Mouse (Mus musculus): ENCODE data around the gene Nanos3. TPM values are rescaled to one million over a fixed set of nuclear protein-coding genes. Genes with fewer than 3 reads are reported as not detected.

Gene Nanos3
- total and polyA plus RNA-seq, 2 experiments: not detected

- no peak overlapping the region for H3K27ac ChIP-seq (replicated peaks; ENCODE audit: insufficient read depth, low read depth, low read length)
- no peaks in the 10 kb centered on the region for H3K36me3 ChIP-seq (ENCODE audit: control insufficient read depth, insufficient read depth, low read length)
- peaks cover 11% of the 10 kb centered on the region; the same call in 1 of the 2 replicates for H3K27me3 ChIP-seq (ENCODE audit: control insufficient read depth, insufficient read depth, low read length)
- 34% methylated on average over 21 of the region's 21 CpGs for WGBS
- H3K4me3 ChIP-seq (ENCODE audit: insufficient read depth, low read depth, low read length): peak overlapping the region; percentile 47; the same call in 1 of the 2 replicates
- H3K4me1 ChIP-seq (ENCODE audit: control insufficient read depth, insufficient read depth, low read length): no peaks in the 10 kb centered on the region
- TF ChIP-seq POLR2A (IDR thresholded peaks at IDR 0.05; ENCODE audit: extremely low read depth, insufficient read depth, low read length) (no peak), CTCF (IDR thresholded peaks at IDR 0.05; ENCODE audit: low read depth, low read length) (no peak)
- peak overlapping the region; percentile 66 for H3K9ac ChIP-seq (ENCODE audit: low read depth, low read length)
- H3K79me2 ChIP-seq (ENCODE audit: control insufficient read depth, insufficient read depth, low read length): no peaks in the 10 kb centered on the region
- no peak for DNase-seq (ENCODE audit: extremely low read depth, low read depth, low spot score)
Measured at GRCm38 (mm10) chr8:84184085-84185043, 653 bp downstream of the Nanos3 start.

DNA sequence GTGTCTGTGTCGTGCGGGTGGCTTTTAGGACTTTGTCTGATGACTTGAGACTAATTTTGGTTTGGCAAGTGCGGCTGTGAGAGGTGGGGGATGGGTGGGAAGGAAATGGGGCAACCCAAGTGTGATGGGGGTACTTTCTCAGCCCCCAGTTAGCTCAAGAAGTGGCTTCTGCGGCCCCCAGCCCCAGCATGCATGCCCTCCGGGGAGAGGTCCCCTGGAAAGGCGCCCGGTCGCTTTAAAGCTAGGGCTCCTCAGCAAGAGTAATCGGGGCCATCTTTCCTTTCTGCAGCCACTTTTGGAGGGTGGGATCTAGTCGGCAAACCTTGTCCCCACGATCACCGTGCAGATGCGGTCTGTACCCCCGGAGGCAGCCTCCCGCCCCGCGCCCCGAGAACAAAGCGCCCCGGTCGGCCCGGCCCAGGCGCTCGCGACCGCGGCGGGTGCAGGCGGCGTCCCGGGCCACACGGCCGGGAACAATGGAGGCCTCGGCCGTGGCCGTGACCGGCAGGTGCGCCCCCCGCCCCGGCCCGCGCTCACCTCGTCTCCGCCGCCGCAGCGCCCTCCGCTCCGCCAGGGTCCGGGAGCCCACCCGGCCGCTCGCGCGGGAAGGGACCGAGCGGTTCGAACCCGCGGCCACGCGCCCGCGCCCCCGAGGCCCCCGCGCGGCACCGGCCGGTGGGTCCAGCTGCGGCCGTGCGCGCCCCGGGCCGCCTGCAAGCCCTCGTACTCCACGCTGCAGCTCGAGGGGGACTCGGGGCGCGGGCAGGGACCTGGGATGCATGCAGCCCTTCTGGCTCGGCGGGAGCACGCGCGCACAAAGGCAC lies 1.5 kb downstream of the Nanos3 start:
- Histone ChIP-seq H3K4me3 (ENCODE audit: insufficient read depth, low read depth, low read length) (peak overlapping the region; percentile 47; the same call in 1 of the 2 replicates), H3K9ac (ENCODE audit: low read depth, low read length) (peak overlapping the region; percentile 66), H3K27ac (replicated peaks; ENCODE audit: insufficient read depth, low read depth, low read length) (no peak overlapping the region), H3K4me1 (ENCODE audit: control insufficient read depth, insufficient read depth, low read length) (no peaks in the 10 kb centered on the region), H3K36me3 (ENCODE audit: control insufficient read depth, insufficient read depth, low read length) (no peaks in the 10 kb centered on the region), H3K27me3 (ENCODE audit: control insufficient read depth, insufficient read depth, low read length) (peaks cover 11% of the 10 kb centered on the region; the same call in 1 of the 2 replicates), H3K79me2 (ENCODE audit: control insufficient read depth, insufficient read depth, low read length) (no peaks in the 10 kb centered on the region)
- 5% methylated on average over 84 of the region's 87 CpGs for WGBS
- no peak for DNase-seq (ENCODE audit: extremely low read depth, low read depth, low spot score)
- TF ChIP-seq CTCF (IDR thresholded peaks at IDR 0.05; ENCODE audit: low read depth, low read length): no peak
- TF ChIP-seq POLR2A (IDR thresholded peaks at IDR 0.05; ENCODE audit: extremely low read depth, insufficient read depth, low read length): no peak

- no peaks in the 10 kb centered on the region for H3K79me2 ChIP-seq (ENCODE audit: control insufficient read depth, insufficient read depth, low read length)
- H3K9ac ChIP-seq (ENCODE audit: low read depth, low read length): no peak overlapping the region
- H3K27ac ChIP-seq (replicated peaks; ENCODE audit: insufficient read depth, low read depth, low read length): no peak overlapping the region
- no peak overlapping the region for H3K4me3 ChIP-seq (ENCODE audit: insufficient read depth, low read depth, low read length)
- no peaks in the 10 kb centered on the region for H3K36me3 ChIP-seq (ENCODE audit: control insufficient read depth, insufficient read depth, low read length)
- 81% methylated on average over 4 of the region's 4 CpGs for WGBS
- H3K4me1 ChIP-seq (ENCODE audit: control insufficient read depth, insufficient read depth, low read length): no peaks in the 10 kb centered on the region
- peaks cover 11% of the 10 kb centered on the region; the same call in 1 of the 2 replicates for H3K27me3 ChIP-seq (ENCODE audit: control insufficient read depth, insufficient read depth, low read length)
- no peak for DNase-seq (ENCODE audit: extremely low read depth, low read depth, low spot score)
- TF ChIP-seq POLR2A (IDR thresholded peaks at IDR 0.05; ENCODE audit: extremely low read depth, insufficient read depth, low read length) (no peak), CTCF (IDR thresholded peaks at IDR 0.05; ENCODE audit: low read depth, low read length) (no peak)
Measured at GRCm38 (mm10) chr8:84182833-84183232, 2.2 kb downstream of the Nanos3 start.

GRCm38 (mm10) chr8:84180530-84181190 lies 4.4 kb downstream of the Nanos3 start:
- Histone ChIP-seq H3K79me2 (ENCODE audit: control insufficient read depth, insufficient read depth, low read length) (no peaks in the 10 kb centered on the region), H3K4me1 (ENCODE audit: control insufficient read depth, insufficient read depth, low read length) (no peaks in the 10 kb centered on the region), H3K27me3 (ENCODE audit: control insufficient read depth, insufficient read depth, low read length) (peaks cover 11% of the 10 kb centered on the region; the same call in 1 of the 2 replicates), H3K27ac (replicated peaks; ENCODE audit: insufficient read depth, low read depth, low read length) (no peak overlapping the region), H3K4me3 (ENCODE audit: insufficient read depth, low read depth, low read length) (no peak overlapping the region), H3K36me3 (ENCODE audit: control insufficient read depth, insufficient read depth, low read length) (no peaks in the 10 kb centered on the region), H3K9ac (ENCODE audit: low read depth, low read length) (no peak overlapping the region)
- WGBS: 26% methylated on average over 16 of the region's 16 CpGs
- TF ChIP-seq CTCF (IDR thresholded peaks at IDR 0.05; ENCODE audit: low read depth, low read length): no peak
- no peak for DNase-seq (ENCODE audit: extremely low read depth, low read depth, low spot score)

DNA sequence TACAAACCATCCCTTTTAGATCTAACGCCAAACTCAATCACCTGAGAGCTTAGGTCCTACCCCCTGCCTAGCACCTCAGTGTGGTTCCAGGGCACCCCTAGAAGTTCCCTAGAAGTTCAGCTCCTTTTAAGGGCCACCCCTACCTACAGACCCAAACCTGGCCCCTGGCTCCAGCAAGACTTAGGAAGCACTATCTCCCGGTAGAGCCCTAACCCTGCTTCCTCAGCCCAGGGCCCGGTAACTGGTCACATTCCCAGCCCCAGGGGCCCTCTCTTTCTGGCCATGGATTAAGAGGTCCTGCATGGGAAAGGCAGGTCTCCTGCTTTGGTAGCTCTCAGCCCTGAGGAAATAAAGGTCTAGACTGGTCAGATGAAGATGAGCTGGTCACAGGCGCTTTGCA lies 5.1 kb downstream of the Nanos3 start:
- peaks cover 11% of the 10 kb centered on the region; the same call in 1 of the 2 replicates for H3K27me3 ChIP-seq (ENCODE audit: control insufficient read depth, insufficient read depth, low read length)
- H3K27ac ChIP-seq (replicated peaks; ENCODE audit: insufficient read depth, low read depth, low read length): no peak overlapping the region
- WGBS: 78% methylated on average over 4 of the region's 4 CpGs
- DNase-seq (ENCODE audit: extremely low read depth, low read depth, low spot score): no peak
- no peak overlapping the region for H3K4me3 ChIP-seq (ENCODE audit: insufficient read depth, low read depth, low read length)
- no peaks in the 10 kb centered on the region for H3K79me2 ChIP-seq (ENCODE audit: control insufficient read depth, insufficient read depth, low read length)
- no peaks in the 10 kb centered on the region for H3K4me1 ChIP-seq (ENCODE audit: control insufficient read depth, insufficient read depth, low read length)
- H3K36me3 ChIP-seq (ENCODE audit: control insufficient read depth, insufficient read depth, low read length): no peaks in the 10 kb centered on the region
- TF ChIP-seq CTCF (IDR thresholded peaks at IDR 0.05; ENCODE audit: low read depth, low read length) (no peak), POLR2A (IDR thresholded peaks at IDR 0.05; ENCODE audit: extremely low read depth, insufficient read depth, low read length) (no peak)
- H3K9ac ChIP-seq (ENCODE audit: low read depth, low read length): no peak overlapping the region

All from liver, adult 2 months (tissue).